Mouse (Mus musculus): Measurements from ENCODE around the gene Slc7a6os.

GRCm38 (mm10) chr8:106169017-106169933 lies 41.5 kb downstream of the Slc7a6os start:
- TF ChIP-seq CTCF (conservative IDR thresholded peaks at IDR 0.05; ENCODE audit: low read length) (no peak), POU5F1 (IDR thresholded peaks at IDR 0.05; ENCODE audit: borderline replicate concordance, low read length) (no peak), NANOG (IDR thresholded peaks at IDR 0.05; ENCODE audit: borderline replicate concordance, low read length) (no peak)
